Mouse (Mus musculus) left cerebral cortex, adult 11 months (tissue): ENCODE measurements around the gene Cd6.

Experiments
- DNase-seq: peaks from one replicate; pipeline ENCODE4 v3.0.0; 2022; ENCODE audit warnings: low spot score

The Cd6 gene

GRCm38 (mm10) chr19:10829436-10830175, at the start of gene Cd6:
Cd6 (minus strand) TSS chr19:10830058.
- no peak for DNase-seq

DNA sequence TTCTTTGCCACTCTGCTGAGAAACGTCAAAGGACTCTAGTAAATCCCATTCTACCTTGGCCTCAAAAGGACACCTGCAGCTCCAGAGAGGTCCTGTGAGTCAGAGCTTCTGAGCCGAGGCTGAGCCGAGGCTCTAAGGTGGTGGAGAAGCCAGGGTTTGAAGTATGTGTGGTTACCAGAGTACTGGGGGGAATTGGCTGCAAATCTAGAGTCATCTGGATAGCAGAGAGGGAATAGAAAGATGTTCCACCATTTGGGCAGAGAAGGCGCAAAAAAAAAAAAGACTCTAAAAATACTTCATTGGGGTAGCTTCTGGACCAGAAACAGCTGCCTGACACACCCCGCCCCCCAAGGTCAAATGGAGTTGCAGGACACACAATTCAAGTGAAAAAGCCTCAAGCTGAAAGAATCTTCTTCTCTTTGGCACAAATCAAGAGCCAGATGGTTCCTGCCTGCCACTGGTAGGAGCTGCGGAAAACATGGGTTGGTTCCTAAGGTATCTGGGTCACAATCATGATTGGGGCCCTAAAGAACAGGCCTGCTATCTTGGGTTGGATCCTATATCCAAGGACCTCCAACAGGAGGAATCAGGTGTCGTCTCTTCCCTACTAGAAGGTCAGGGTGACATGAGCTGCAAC, 48.5 kb upstream of the Cd6 start:
- DNase-seq = no peak

GRCm38 (mm10) chr19:10871328-10871961, 41.6 kb upstream of the Cd6 start:
- DNase-seq = no peak

- DNase-seq = no peak
Measured at GRCm38 (mm10) chr19:10870676-10871075, 40.8 kb upstream of the Cd6 start.

DNA sequence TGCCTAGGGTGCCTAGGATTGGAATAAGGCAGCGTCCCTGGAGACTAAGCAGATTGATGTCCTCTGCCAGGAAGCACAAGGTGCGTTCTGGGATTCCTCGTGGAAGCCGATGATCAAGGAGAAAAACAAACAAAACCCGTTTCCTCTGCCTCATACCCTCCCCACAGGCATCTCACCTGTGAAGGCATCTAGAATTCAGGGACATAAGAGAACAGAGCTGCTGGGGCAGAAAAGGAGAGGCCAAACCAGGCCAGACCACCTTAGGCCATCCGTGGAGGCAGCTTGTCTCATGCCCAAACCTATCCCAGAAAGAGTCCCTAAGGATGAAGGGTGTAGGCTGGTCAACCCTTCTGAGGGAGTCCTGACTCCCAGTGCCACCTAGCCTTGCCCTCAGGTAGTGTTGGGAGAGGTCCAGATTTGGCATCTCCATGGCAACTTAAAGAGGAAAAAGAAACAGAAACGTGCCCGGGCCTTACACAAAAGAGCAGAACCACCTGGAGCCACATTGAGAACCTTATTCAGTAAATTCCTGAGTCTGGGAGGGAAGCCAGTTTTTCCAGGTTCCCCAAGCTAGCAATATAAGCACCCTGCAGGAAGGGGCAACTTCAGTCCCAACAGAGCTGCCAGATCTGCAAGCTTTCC, 40.1 kb upstream of the Cd6 start, which contains the start of gene Tmem132a:
Gene Tmem132a (minus strand): TSS at position 55 of the 642 bp plus-strand sequence.
- DNase-seq = no peak

DNA sequence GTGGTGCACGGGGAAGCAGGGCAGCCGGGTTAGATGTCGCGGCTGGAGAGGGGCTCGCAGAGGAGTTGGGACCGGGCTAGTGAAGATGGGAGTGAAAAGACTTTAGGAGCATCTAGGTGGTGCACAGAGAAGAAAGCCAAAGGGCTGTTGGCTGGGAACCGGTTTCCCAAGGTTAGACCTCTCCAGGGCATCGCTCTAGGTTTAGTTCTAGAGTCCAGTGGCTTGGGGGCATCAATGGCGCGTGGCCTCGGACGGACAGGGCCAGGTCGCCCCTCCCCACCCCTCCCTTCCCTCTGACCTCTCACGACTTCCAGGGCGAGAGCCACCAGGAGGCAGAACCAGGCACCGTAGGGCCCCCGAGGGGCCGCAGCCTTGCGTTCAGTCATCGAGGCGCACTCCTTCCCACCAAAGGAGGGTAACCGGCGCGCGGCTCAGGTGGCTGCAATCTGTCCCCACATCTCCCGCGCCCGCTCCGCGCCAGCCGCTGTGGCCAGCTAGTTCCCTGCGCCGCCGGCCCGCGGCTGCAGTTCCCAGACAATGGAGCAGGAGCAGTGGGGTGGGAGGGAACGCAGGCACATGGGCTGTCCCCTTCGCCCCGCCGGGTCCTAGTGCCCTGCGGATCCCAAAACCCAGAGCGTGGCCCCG, 39.5 kb upstream of the Cd6 start:
- DNase-seq = peak; percentile 77

- DNase-seq = no peak
Measured at GRCm38 (mm10) chr19:10868623-10869141, 38.8 kb upstream of the Cd6 start.

DNA sequence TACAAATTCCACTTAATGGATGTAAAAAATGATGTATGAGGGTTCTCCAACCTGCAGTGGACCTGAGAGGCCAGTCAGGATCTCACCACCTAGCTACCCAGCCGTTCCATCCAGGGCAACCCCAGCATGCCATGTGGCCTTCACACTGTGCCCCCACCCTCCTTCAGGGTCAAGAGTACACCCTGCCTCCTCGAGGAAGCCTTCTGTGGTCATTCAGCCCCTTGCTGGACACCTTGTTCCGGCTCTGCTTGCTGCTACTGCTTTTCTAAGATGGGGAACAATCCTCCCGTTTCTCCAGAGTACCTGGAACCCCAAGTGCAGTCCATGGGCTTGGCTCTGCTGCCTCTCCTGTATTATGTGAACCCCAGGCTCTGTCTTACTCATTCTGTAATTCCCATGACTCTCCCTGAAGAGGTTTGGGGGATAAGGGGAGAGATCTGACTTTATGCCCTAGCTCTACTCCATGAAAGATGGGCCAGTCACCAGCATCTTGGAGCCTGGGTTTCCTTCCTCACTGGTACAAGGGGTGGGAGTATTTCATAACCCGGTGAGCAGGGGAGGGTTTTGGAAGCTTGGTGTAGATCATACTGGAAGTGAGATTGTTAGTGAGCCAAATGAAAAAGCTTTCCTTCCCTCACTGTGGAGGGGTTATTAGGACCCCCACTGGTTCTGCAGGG, 38.2 kb upstream of the Cd6 start:
- no peak for DNase-seq

GRCm38 (mm10) chr19:10866351-10866750, 36.5 kb upstream of the Cd6 start:
- no peak for DNase-seq

DNA sequence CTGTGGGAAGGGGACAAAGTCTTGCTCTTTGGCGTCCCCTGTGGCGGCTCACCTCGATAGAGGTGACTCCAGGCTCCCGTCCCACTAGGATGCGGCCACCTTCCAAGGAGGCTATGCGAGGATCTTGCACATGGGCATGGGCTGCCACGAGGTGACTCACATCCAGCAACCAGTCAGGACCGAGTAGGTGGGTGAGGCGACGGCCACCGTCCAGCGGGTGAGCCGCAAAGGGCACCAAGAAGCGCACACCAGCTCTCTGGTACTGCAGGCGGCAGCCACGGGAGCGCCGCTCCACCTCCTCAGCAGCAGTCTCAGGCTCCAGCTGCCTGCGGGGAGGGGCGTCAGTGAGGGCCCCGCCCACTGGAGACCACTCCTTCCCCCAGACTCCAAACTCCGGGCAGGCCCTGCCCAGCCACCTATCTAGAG, 30.2 kb upstream of the Cd6 start:
- DNase-seq = no peak

GRCm38 (mm10) chr19:10856520-10856919, 26.7 kb upstream of the Cd6 start:
- no peak for DNase-seq

- no peak for DNase-seq
Measured at GRCm38 (mm10) chr19:10855422-10855821, 25.6 kb upstream of the Cd6 start.

- no peak for DNase-seq
Measured at GRCm38 (mm10) chr19:10847311-10848087, 17.6 kb upstream of the Cd6 start.

GRCm38 (mm10) chr19:10846150-10846549, 16.3 kb upstream of the Cd6 start:
- no peak for DNase-seq

GRCm38 (mm10) chr19:10845454-10845853, 15.6 kb upstream of the Cd6 start:
- no peak for DNase-seq

GRCm38 (mm10) chr19:10844206-10844605, 14.3 kb upstream of the Cd6 start:
- DNase-seq = no peak

GRCm38 (mm10) chr19:10842914-10843313, 13.1 kb upstream of the Cd6 start:
- DNase-seq = no peak

DNA sequence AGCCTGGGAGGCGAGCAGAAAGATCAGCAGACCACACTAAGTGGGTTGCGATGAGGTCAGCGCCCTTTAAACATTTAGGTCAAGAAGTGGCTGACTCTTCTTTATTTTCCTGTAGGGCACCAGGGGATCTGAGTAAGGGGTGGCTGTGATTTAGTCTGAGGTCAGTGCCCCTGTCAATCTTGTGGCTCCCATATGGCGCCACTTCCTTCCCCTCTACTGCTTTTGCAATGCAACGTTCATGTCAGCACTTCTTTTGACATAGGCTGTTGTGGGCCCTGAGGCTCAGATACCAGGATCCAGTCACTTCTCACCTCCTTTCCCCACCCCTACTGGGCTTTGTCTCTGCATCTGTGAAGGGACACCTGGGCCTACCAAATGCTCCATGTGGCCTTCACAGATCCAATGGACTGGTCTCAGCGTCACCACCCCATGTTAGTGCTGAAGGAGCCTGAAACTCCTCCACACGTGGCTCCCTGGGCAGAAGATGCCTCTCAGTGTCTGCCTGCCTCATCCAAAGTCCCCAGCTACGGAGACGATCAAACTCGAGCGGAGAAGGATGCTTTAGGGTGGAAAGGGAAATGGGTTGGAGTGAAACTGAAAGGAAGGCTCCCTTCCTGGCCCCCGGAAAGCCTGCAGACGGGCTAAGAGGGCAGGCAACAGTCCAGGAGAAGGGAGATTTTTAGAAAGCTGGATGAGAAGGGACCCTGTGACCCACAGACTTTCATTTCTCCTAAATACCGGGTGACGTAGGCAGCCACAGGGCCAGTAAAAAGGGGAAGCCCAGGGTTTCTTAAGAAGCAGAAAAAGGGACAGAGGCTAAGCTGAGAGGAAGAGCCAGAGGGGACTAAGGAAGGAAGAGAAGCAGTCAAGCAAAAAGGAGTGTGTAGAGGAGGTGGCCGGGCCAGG, 12.1 kb upstream of the Cd6 start:
- no peak for DNase-seq
